Mouse (Mus musculus) cortical plate, adult 2 months (tissue): ENCODE measurements around the gene Gfpt1.

Experiments
- CTCF ChIP-seq: fragments of 200-500 bp; IDR thresholded peaks from 2 replicates; pipeline ENCODE4 v1.5.1; 2011; ENCODE audit warnings: mild to moderate bottlenecking, control low read depth, low read length; ENCODE audit not compliant: insufficient read depth; ENCODE audit errors: extremely low read depth
- POLR2A ChIP-seq: fragments of 200-500 bp; IDR thresholded peaks from 2 replicates; pipeline ENCODE4 v1.6.1; 2011; ENCODE audit warnings: mild to moderate bottlenecking, low read length, control low read depth; ENCODE audit not compliant: insufficient read depth; ENCODE audit errors: extremely low read depth

DNA sequence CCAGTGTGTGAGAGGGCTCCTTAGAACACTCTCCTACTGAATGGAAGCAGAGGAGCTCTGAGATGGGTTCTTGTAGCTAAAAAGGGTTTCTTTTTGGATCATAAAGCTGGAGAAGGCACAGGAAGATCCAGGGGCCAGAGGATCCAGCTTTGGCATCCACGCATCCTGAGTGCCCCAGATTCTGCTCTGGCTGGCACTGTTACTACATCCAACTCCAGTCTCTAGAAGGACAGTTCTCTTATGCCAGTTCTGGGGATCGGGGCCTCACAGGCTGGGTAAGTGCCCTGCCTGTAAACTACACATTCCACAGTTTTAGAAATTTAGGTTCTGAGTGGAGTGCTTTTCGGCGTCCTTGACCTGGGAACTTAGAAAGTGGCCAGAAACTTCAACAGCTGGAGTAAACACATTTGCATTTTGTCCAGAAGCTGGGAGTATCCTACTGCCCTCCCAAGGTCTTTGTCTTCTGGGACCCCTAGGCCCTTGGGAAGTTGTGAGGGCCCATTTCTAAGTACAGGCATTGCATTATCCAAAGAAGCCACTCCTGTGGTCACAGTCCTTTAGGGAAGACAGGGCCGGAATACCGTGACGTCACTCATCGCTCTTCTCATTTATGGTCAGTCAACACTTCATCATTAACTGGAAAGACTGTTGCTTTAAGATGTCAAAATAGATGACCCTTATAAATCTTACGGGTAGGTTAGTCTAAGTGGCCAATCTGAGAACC lies 57.8 kb downstream of the Gfpt1 start:
- TF ChIP-seq POLR2A (no peak), CTCF (no peak)
